Mouse (Mus musculus) lung, adult 2 months (tissue): ENCODE data around the gene Sipa1l3. TPM values are rescaled to one million over a fixed set of nuclear protein-coding genes. Genes with fewer than 3 reads are reported as not detected.

Experiments used
- DNase-seq: peaks from one replicate; pipeline ENCODE4 v3.0.0; 2022
- H3K4me1 ChIP-seq: fragments of 200-500 bp; 2 replicates; pipeline ENCODE4 v1.6.1; 2011; ENCODE audit warnings: low read length; ENCODE audit not compliant: control insufficient read depth, insufficient read depth
- H3K4me3 ChIP-seq: fragments of 200-500 bp; replicated peaks from 2 replicates; pipeline ENCODE3; 2011; ENCODE audit warnings: low read depth, mild to moderate bottlenecking, control low read depth, low read length; ENCODE audit errors: extremely low read depth
- CTCF ChIP-seq: fragments of 200-500 bp; IDR thresholded peaks from 2 replicates; pipeline ENCODE4 v1.5.1; 2011; ENCODE audit warnings: mild to moderate bottlenecking, low read length, control low read depth; ENCODE audit not compliant: insufficient read depth
- POLR2A ChIP-seq: fragments of 200-500 bp; IDR thresholded peaks from 2 replicates; pipeline ENCODE4 v1.6.1; 2011; ENCODE audit warnings: low read depth, mild to moderate bottlenecking, control low read depth, low read length, borderline replicate concordance; ENCODE audit errors: extremely low read depth
- WGBS: fragments of 180-500 bp; shearing (Covaris S2); methylation state at CpG from one replicate; pipeline ENCODE4 v1.1.7; 2018; 5-methylcytosine and 5-hydroxymethylcytosine counted together
- polyA plus RNA-seq: library from polyadenylated mRNA; depleted of rRNA; stranded (reverse); fragments of >200 nt; gene quantifications from 2 replicates; pipeline ENCODE4 v1.2.3, GENCODE M21; 2012

Gene Sipa1l3
- polyA plus RNA-seq, 1 experiment = 125 TPM

GRCm38 (mm10) chr7:29313572-29314261 is 204.7 kb downstream of the Sipa1l3 start:
- TF ChIP-seq POLR2A (no peak), CTCF (no peak)
- H3K4me3 ChIP-seq = no peak overlapping the region
- peaks cover 2% of the 10 kb centered on the region; the same call in 1 of the 2 replicates for H3K4me1 ChIP-seq
- 58% methylated on average over 9 of the region's 9 CpGs for WGBS
- no peak for DNase-seq

- WGBS = 54% methylated on average over 9 of the region's 9 CpGs
- H3K4me1 ChIP-seq = no peaks in the 10 kb centered on the region
- no peak overlapping the region for H3K4me3 ChIP-seq
- DNase-seq = no peak
- TF ChIP-seq POLR2A = no peak
- no peak for TF ChIP-seq CTCF
Measured at GRCm38 (mm10) chr7:29313051-29313450, 205.4 kb downstream of the Sipa1l3 start.

- no peak overlapping the region for H3K4me3 ChIP-seq
- 11% methylated on average over 5 of the region's 5 CpGs for WGBS
Measured at GRCm38 (mm10) chr7:29309749-29310148, 208.7 kb downstream of the Sipa1l3 start.

DNA sequence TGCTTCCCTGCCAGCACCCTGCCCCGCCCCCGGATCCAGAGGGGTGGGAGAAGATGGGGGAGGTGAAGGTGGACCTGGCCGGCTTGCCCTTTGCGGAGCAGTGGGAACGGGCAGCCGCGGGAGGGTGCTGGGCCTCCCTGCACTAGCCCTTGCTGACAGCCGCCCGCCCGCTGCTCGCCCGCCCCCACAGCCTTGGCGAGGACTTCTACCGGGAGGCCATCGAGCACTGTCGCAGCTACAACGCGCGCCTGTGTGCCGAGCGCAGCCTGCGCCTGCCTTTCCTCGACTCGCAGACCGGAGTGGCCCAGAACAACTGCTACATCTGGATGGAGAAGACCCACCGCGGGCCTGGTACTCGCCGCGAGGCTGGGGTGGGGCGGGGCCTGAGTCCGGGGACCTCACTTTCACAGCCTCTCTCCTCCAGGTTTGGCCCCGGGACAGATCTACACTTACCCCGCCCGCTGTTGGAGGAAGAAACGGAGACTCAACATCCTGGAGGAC is 209.2 kb downstream of the Sipa1l3 start:
- TF ChIP-seq POLR2A (no peak), CTCF (no peak)
- Histone ChIP-seq H3K4me3 (peak overlapping the region; percentile 25), H3K4me1 (peaks cover 6% of the 10 kb centered on the region; the same call in 1 of the 2 replicates)
- 2% methylated on average over 36 of the region's 36 CpGs for WGBS
- no peak for DNase-seq

More at GRCm38 (mm10) chr7:29309749-29310148, 208.7 kb downstream of the Sipa1l3 start:
- no peak for TF ChIP-seq POLR2A
- no peak for TF ChIP-seq CTCF
- peaks cover 5% of the 10 kb centered on the region; the same call in 1 of the 2 replicates for H3K4me1 ChIP-seq
- DNase-seq = no peak

- TF ChIP-seq POLR2A (no peak), CTCF (no peak)
- Histone ChIP-seq H3K4me3 (peak overlapping the region; percentile 76), H3K4me1 (peaks cover 10% of the 10 kb centered on the region; the same call in 1 of the 2 replicates)
- peak; percentile 85 for DNase-seq
- 2% methylated on average over 42 of the region's 42 CpGs for WGBS
Measured at GRCm38 (mm10) chr7:29307350-29308104, 210.9 kb downstream of the Sipa1l3 start.

DNA sequence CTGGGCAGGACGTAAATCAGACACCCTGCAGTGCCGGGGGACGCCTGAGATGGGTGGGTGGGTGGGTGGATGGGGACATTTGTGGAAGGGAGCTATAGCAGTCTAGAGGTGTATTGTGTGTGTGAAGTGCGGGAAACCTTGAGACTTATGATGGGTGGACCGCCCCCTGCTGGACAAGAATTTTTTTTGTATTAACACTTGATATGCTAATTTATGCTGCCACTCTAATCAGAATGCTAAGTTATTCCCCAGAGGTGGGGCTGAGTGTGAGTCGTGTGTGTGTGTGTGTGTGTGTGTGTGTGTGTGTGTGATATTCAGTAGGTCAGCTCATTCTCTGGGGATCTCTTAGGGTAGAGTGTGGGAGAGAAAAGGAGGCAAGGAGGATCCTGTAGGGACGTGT is 211.8 kb downstream of the Sipa1l3 start:
- 29% methylated on average over 7 of the region's 7 CpGs for WGBS
- Histone ChIP-seq H3K4me3 (no peak overlapping the region), H3K4me1 (peaks cover 10% of the 10 kb centered on the region; the same call in 1 of the 2 replicates)
- TF ChIP-seq CTCF (no peak), POLR2A (no peak)
- DNase-seq = no peak

DNA sequence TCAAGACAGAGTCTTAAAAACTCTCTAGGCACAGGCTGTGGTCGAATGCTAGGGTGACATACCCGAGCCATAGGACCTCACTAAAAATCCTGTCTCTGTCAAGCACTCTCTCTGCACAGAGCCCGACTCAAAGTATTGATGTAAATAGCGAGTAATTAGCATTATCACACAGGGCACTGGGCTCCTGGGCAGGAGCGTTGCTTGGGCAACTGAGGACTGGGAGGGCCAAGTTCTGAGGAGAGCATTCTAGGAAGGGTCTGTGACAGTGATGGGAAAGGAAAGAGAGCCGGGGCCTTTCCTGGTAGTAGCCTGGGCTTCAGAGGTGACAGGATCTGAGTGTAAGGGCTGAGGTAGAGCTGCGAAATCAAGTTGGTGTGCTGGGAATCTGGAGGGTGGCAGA is 212.3 kb downstream of the Sipa1l3 start:
- Histone ChIP-seq H3K4me3 (no peak overlapping the region), H3K4me1 (peaks cover 10% of the 10 kb centered on the region; the same call in 1 of the 2 replicates)
- DNase-seq = no peak
- WGBS = 60% methylated on average over 7 of the region's 7 CpGs
- no peak for TF ChIP-seq POLR2A
- TF ChIP-seq CTCF = no peak

DNA sequence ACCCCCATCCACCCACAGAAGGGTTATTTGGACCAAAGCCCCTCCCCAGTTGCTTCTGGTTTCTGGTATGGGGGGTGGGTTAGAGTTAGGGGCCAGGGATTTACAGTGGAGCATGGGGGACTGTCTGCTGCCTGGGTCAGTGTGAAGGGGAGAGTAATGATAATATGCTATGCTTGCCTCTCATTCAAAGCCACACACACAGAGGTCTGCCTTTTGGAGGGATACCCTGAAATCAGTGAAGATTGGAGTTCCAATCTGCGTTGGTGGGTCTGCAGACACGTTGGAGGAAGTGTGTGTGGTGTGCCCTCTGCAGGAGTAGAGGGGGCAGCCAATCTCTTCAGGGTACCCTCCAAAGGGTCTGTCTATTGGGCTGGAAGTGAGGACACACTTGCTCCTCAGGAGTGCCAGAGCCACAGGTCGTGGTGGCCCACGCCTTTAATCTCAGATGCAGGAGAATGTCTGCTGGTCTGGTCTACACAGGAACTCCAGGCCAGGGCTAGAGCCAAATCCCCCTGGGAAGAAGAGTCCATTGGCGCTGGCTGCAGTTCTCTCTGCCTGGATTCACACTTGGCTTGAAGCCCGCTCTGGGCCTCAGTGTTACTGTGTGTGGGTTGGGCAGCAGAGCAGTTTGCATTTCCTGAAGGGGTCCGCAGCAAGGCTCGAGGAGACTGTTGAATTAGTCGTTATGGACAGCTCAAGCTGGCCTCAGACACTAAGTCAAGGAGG is 213.0 kb downstream of the Sipa1l3 start:
- Histone ChIP-seq H3K4me1 (peaks cover 10% of the 10 kb centered on the region; the same call in 1 of the 2 replicates), H3K4me3 (no peak overlapping the region)
- 45% methylated on average over 9 of the region's 9 CpGs for WGBS
- no peak for TF ChIP-seq CTCF
- no peak for TF ChIP-seq POLR2A
- DNase-seq = no peak

DNA sequence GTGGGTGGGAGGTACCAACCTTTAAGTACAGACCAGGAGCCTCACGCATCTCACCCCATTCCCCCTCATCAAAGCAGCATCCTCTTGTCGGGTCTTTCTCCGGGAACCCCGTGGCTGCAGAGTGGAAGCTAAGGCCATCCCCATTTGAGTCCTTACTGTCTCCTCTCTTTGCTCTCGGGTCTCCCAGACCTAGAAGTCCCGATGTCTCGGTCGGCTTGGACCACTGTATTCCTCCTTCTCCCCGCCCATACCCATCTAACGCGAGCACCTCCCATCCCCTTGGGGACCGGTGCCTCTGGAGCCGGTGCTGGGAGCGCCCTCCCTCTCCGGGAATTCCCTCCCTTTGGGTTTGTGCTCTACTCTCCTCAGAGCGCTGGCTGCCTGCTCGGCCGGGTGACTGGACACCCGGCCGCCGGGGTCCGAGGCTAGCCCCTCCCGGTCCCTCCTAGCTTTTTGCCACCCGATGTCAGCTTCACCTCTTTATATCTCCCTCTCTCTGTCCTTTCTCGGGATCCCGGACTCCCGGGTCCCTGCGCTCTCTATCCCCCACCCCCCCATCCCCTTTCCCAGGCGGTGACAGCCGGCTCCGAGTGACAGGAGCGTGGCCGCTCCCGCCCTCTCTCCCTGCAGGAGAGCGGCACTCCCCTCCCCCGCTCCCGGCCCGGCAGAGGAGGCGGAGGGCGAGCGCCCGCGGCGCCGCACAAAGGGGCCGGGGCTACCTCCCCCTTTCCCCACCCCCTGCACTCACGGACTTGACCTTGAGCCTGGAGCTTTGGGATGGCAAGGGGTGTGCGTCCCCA is 213.8 kb downstream of the Sipa1l3 start:
- 1% methylated on average over 48 of the region's 48 CpGs for WGBS
- no peak for DNase-seq
- TF ChIP-seq POLR2A (no peak), CTCF (no peak)
- no peak overlapping the region for H3K4me3 ChIP-seq
- H3K4me1 ChIP-seq = peaks cover 10% of the 10 kb centered on the region; the same call in 1 of the 2 replicates
